Mouse (Mus musculus) thymus, adult 2 months (tissue): ENCODE data around the gene Olfr1413. TPM values are rescaled to one million over a fixed set of nuclear protein-coding genes. Genes with fewer than 3 reads are reported as not detected.

Experiments used
- DNase-seq: peaks from one replicate; pipeline ENCODE4 v3.0.0; 2021
- H3K27ac ChIP-seq: fragments of 200-500 bp; 2 replicates; pipeline ENCODE4 v1.5.1; 2012; ENCODE audit warnings: low read length, control low read depth; ENCODE audit not compliant: control insufficient read depth, insufficient read depth
- H3K27me3 ChIP-seq: fragments of 200-500 bp; 2 replicates; pipeline ENCODE4 v1.6.1; 2012; ENCODE audit warnings: mild to moderate bottlenecking, low read length, moderate library complexity, mixed read lengths; ENCODE audit not compliant: control insufficient read depth, insufficient read depth
- H3K36me3 ChIP-seq: fragments of 200-500 bp; 2 replicates; pipeline ENCODE4 v1.6.1; 2012; ENCODE audit warnings: mild to moderate bottlenecking, low read length, moderate library complexity; ENCODE audit not compliant: control insufficient read depth, insufficient read depth
- H3K4me1 ChIP-seq: fragments of 200-500 bp; replicated peaks from 2 replicates; pipeline ENCODE4 v1.6.1; 2012; ENCODE audit warnings: low read length; ENCODE audit not compliant: control insufficient read depth, insufficient read depth
- H3K4me3 ChIP-seq: fragments of 200-500 bp; 2 replicates; pipeline ENCODE4 v1.5.1; 2012; ENCODE audit warnings: mild to moderate bottlenecking, low read length, control low read depth, moderate library complexity; ENCODE audit not compliant: control insufficient read depth, insufficient read depth
- CTCF ChIP-seq: fragments of 200-500 bp; IDR thresholded peaks from 2 replicates; pipeline ENCODE4 v1.5.1; 2012; ENCODE audit warnings: mild to moderate bottlenecking, control low read depth, low read length, moderate library complexity, borderline replicate concordance; ENCODE audit not compliant: control insufficient read depth, poor library complexity, insufficient read depth; ENCODE audit errors: extremely low read depth
- POLR2A ChIP-seq: fragments of 200-500 bp; IDR thresholded peaks from 2 replicates; pipeline ENCODE4 v1.6.1; 2012; ENCODE audit warnings: mild to moderate bottlenecking, low read length, control low read depth, moderate library complexity; ENCODE audit not compliant: control insufficient read depth, poor library complexity, insufficient read depth; ENCODE audit errors: extremely low read depth
- WGBS: fragments of 180-500 bp; shearing (Covaris S2); methylation state at CpG from one replicate; pipeline ENCODE4 v1.1.7; 2018; 5-methylcytosine and 5-hydroxymethylcytosine counted together
- polyA plus RNA-seq: library from polyadenylated mRNA; depleted of rRNA; stranded (reverse); fragments of >200 nt; gene quantifications from 2 replicates; pipeline ENCODE4 v1.2.3, GENCODE M21; 2012; rRNA removed

Gene Olfr1413
- polyA plus RNA-seq, 1 experiment = not detected

GRCm38 (mm10) chr1:92616046-92616445, 44.9 kb downstream of the Olfr1413 start:
- no peaks in the 10 kb centered on the region for H3K27me3 ChIP-seq
- TF ChIP-seq POLR2A (no peak), CTCF (no peak)
- 33% methylated on average over 1 of the region's 1 CpGs for WGBS
- H3K4me3 ChIP-seq = no peak overlapping the region
- no peaks in the 10 kb centered on the region for H3K4me1 ChIP-seq
- H3K27ac ChIP-seq = no peak overlapping the region
- no peak for DNase-seq
- no peaks in the 10 kb centered on the region for H3K36me3 ChIP-seq

- no peaks in the 10 kb centered on the region for H3K27me3 ChIP-seq
- no peaks in the 10 kb centered on the region for H3K4me1 ChIP-seq
- 67% methylated on average over 2 of the region's 2 CpGs for WGBS
- H3K36me3 ChIP-seq = no peaks in the 10 kb centered on the region
- TF ChIP-seq POLR2A (no peak), CTCF (no peak)
- DNase-seq = no peak
- no peak within 1 kb of the TSS for H3K4me3 ChIP-seq
- no peak within 1 kb of the TSS for H3K27ac ChIP-seq
Measured at GRCm38 (mm10) chr1:92617488-92617887, 46.4 kb downstream of the Olfr1413 start, which contains the start of gene Olfr12. Olfr12 (plus strand) TSS chr1:92617788.

- Histone ChIP-seq H3K4me1 (no peaks in the 10 kb centered on the region), H3K4me3 (no peak overlapping the region), H3K27ac (no peak overlapping the region), H3K27me3 (no peaks in the 10 kb centered on the region), H3K36me3 (no peaks in the 10 kb centered on the region)
- TF ChIP-seq CTCF (no peak), POLR2A (no peak)
- no peak for DNase-seq
- WGBS = 78% methylated on average over 4 of the region's 4 CpGs
Measured at GRCm38 (mm10) chr1:92618360-92618759, 47.2 kb downstream of the Olfr1413 start.

Other genes starting within 250 kb of the Olfr1413 start
- 83.6 and 96.7 TPM in 2 replicates for gene Ndufa10, start 97.5 kb upstream of the Olfr1413 start, polyA plus RNA-seq
- gene Olfr1416, start 86.2 kb upstream of the Olfr1413 start, polyA plus RNA-seq = not detected in 2 replicates
- gene Olfr1415, start 75.2 kb upstream of the Olfr1413 start, polyA plus RNA-seq = not detected in 2 replicates
- gene Olfr1414, start 52.7 kb upstream of the Olfr1413 start, polyA plus RNA-seq = not detected in 2 replicates
- gene Olfr1412, start 14.5 kb downstream of the Olfr1413 start, polyA plus RNA-seq = not detected in 2 replicates
- 0.11 TPM in 1 of 2 replicates, not detected in the other for gene Olfr1411, start 23.1 kb downstream of the Olfr1413 start, polyA plus RNA-seq
- 0.11 and 0.23 TPM in 2 replicates for gene Olfr1410, start 34.5 kb downstream of the Olfr1413 start, polyA plus RNA-seq
- gene Olfr12, start 46.5 kb downstream of the Olfr1413 start, polyA plus RNA-seq = 0.12 TPM in 1 of 2 replicates, not detected in the other
- gene Cops9, start 70.7 kb downstream of the Olfr1413 start, polyA plus RNA-seq = 105 and 144 TPM in 2 replicates
- 1.6 and 2.0 TPM in 2 replicates for gene Otos, start 77.5 kb downstream of the Olfr1413 start, polyA plus RNA-seq